Mouse (Mus musculus) heart, embryonic 15.5 days (tissue): ENCODE data around the gene Wnt7a. TPM values are rescaled to one million over a fixed set of nuclear protein-coding genes. Genes with fewer than 3 reads are reported as not detected.

Source experiments
- ATAC-seq: fragments of 200-750 bp; cut with Nextera tagmentation; replicated peaks from 2 replicates; pipeline ENCODE4 v1.8.0; 2017; ENCODE audit warnings: low read depth, moderate TSS enrichment; ENCODE audit not compliant: insufficient number of reproducible peaks, insufficient read depth, low FRiP score
- H3K27ac ChIP-seq: fragments of 300-500 bp; sonication (generic); 2 replicates; pipeline ENCODE4 v1.5.1; 2015; ENCODE audit warnings: mild to moderate bottlenecking, inconsistent platforms
- H3K27me3 ChIP-seq: fragments of 300-500 bp; sonication (generic); 2 replicates; pipeline ENCODE4 v1.6.1; 2015; ENCODE audit warnings: inconsistent platforms
- H3K36me3 ChIP-seq: fragments of 300-500 bp; sonication (generic); 2 replicates; pipeline ENCODE4 v1.6.1; 2015; ENCODE audit warnings: mild to moderate bottlenecking, inconsistent platforms
- H3K4me1 ChIP-seq: fragments of 300-500 bp; sonication (generic); replicated peaks from 2 replicates; pipeline ENCODE4 v1.6.1; 2015; ENCODE audit warnings: inconsistent platforms
- H3K4me2 ChIP-seq: fragments of 300-500 bp; sonication (generic); 2 replicates; pipeline ENCODE4 v1.6.1; 2015; ENCODE audit warnings: inconsistent platforms, mild to moderate bottlenecking, moderate library complexity
- H3K4me3 ChIP-seq: fragments of 300-500 bp; sonication (generic); 2 replicates; pipeline ENCODE4 v1.5.1; 2015; ENCODE audit warnings: mild to moderate bottlenecking, inconsistent platforms
- H3K9ac ChIP-seq: fragments of 300-500 bp; sonication (generic); 2 replicates; pipeline ENCODE4 v1.6.1; 2015; ENCODE audit warnings: mild to moderate bottlenecking, inconsistent platforms
- H3K9me3 ChIP-seq: fragments of 300-500 bp; sonication (generic); replicated peaks from 2 replicates; pipeline ENCODE4 v1.6.1; 2016; ENCODE audit warnings: inconsistent platforms
- WGBS: fragments of 180-500 bp; shearing (Covaris S2); methylation state at CpG from one replicate; pipeline ENCODE4 v1.1.7; 2015; ENCODE audit warnings: mixed read lengths; 5-methylcytosine and 5-hydroxymethylcytosine counted together
- polyA plus RNA-seq: library from polyadenylated mRNA; unstranded; fragments of >200 nt; fragmentation: Nextera tagmentation; extraction: Ambion mirVana; gene quantifications from 2 replicates; pipeline ENCODE4 v1.2.1, GENCODE M21; 2015

Wnt7a gene
- polyA plus RNA-seq, 1 experiment from 2014 or later: 0.04 TPM

DNA sequence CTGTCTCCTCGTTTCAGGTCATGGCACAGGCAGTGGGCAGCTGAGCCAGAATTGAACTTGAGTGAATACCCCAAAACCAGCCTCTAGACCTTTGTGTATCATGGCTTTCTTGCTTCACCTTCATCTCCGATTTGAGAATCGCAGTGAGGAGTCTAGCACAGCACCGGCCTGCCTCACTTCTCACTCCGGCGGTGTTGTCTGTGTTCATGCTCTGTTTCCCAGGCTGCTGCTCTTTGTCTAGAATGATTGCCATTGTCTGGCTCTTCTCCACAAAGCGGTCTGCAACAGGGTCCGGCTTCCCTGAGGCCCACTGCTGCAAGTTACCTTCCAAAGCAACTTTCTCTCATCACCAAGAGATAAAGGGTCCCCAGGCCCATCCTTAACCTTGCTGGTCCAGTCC lies 79.3 kb downstream of the Wnt7a start:
- Histone ChIP-seq H3K4me2 (no peak overlapping the region), H3K36me3 (no peaks in the 10 kb centered on the region), H3K27me3 (peaks cover 15% of the 10 kb centered on the region), H3K4me1 (no peaks in the 10 kb centered on the region), H3K9ac (no peak overlapping the region), H3K4me3 (no peak overlapping the region), H3K27ac (no peak overlapping the region), H3K9me3 (no peaks in the 10 kb centered on the region)
- no peak for ATAC-seq
- WGBS: 84% methylated on average over 8 of the region's 8 CpGs

DNA sequence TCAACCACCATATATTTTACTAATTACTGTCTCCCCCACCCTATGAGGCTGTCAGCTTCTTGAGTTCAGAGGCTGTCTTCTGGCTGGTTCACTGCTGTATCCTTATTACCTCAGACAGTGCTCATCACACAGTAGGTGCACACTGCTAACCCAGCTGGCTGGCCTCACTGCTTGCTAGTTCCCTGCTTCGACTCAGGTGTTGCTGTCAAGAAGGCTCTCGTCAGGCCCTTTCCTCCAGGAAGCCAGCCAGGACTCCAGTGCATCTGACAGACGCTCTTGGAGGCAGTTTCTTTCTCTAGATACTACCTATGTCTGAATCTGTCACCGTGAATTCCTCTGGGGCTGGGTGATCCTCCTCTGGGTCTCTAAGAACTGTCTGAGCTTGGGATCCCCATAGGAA lies 85.6 kb downstream of the Wnt7a start:
- Histone ChIP-seq H3K27me3 (peaks cover 13% of the 10 kb centered on the region), H3K4me3 (no peak overlapping the region), H3K27ac (no peak overlapping the region), H3K9me3 (no peaks in the 10 kb centered on the region), H3K4me1 (no peaks in the 10 kb centered on the region), H3K9ac (no peak overlapping the region), H3K4me2 (no peak overlapping the region), H3K36me3 (no peaks in the 10 kb centered on the region)
- ATAC-seq: no peak
- 75% methylated on average over 4 of the region's 4 CpGs for WGBS

DNA sequence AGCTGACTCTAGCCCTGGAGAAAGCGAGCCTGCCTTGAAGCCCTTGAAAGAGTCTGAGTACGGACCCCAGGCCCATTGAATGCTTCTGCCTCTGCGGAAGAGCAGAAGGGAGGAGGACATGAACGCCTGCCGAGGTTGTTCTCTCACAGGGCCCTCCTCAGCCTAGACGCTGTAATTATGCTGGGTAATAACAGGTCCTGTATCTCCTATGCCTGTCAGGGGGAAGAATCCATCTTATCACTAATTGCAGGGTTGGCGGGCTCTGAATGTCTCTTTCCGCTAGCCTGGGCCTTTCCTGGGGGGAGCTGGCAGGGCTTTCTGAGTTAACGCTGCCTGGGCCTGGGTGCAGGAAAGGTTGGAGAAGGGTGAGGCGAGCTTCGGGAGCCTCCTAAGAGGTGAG lies 86.4 kb downstream of the Wnt7a start:
- ATAC-seq: no peak

DNA sequence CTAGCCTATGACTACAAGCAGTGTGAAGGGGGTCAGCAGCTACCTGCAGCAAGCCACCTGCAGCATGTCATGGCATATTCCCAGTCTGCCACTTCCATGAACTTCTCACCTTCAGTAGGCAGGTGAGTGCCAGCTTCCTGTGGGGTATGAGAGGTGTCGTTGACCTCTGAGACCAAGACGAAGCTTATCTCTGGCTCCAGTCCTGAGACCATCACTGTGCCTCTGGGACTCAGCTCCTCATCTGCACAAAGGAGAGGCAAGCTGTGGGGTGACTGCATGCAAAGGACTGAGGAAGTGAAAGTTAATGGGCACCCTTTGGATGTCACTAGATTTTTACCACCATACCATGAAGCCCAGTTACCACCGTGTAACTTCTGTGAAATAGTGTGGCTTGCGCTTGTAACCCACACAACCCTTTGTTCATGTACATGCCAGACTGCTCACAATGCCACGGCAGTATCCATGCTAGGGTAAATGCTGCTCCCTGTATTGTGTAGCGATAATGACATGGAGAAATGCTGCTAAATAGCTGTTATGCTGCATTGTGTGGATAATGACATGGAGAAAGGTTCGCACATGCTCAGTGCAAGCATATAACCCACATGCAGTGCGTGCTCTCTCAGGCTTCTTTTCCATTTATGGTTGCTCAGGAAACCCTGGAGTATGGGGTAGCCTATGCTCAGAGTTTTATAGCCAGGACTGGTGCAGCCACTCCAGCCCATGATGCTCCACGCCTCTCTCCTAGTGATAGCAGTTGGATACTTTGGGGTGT lies 89.0 kb downstream of the Wnt7a start:
- Histone ChIP-seq H3K27ac (no peak overlapping the region), H3K4me2 (no peak overlapping the region), H3K36me3 (no peaks in the 10 kb centered on the region), H3K9me3 (no peaks in the 10 kb centered on the region), H3K9ac (no peak overlapping the region), H3K4me3 (no peak overlapping the region), H3K27me3 (peaks cover 13% of the 10 kb centered on the region), H3K4me1 (no peaks in the 10 kb centered on the region)
- ATAC-seq: no peak
- 80% methylated on average over 9 of the region's 9 CpGs for WGBS

More for the DNA sequence above, 86.4 kb downstream of the Wnt7a start:
- Histone ChIP-seq H3K9me3 (no peaks in the 10 kb centered on the region), H3K27me3 (peaks cover 13% of the 10 kb centered on the region), H3K27ac (no peak overlapping the region), H3K4me3 (no peak overlapping the region), H3K36me3 (no peaks in the 10 kb centered on the region), H3K9ac (no peak overlapping the region), H3K4me1 (no peaks in the 10 kb centered on the region), H3K4me2 (no peak overlapping the region)
- WGBS: 57% methylated on average over 11 of the region's 11 CpGs

Other genes with a start within 250 kb of the Wnt7a start
- 156 and 255 TPM in 2 replicates for gene Fbln2, start 198.9 kb downstream of the Wnt7a start, polyA plus RNA-seq
- 29.0 and 31.0 TPM in 2 replicates for gene Chchd4, start 62.2 kb upstream of the Wnt7a start, polyA plus RNA-seq
- 24.8 and 33.4 TPM in 2 replicates for gene Tmem43, start 62.3 kb upstream of the Wnt7a start, polyA plus RNA-seq
- gene Xpc, start 104.5 kb upstream of the Wnt7a start, polyA plus RNA-seq: 10.5 and 13.1 TPM in 2 replicates
- gene Lsm3, start 104.6 kb upstream of the Wnt7a start, polyA plus RNA-seq: 155 and 161 TPM in 2 replicates